Mouse (Mus musculus): ENCODE measurements around the gene Gm12216. TPM values are rescaled to one million over a fixed set of nuclear protein-coding genes. Genes with fewer than 3 reads are reported as not detected.

Gene Gm12216
- polyA plus RNA-seq, 1 experiment from 2014 or later = 0.31 TPM

DNA sequence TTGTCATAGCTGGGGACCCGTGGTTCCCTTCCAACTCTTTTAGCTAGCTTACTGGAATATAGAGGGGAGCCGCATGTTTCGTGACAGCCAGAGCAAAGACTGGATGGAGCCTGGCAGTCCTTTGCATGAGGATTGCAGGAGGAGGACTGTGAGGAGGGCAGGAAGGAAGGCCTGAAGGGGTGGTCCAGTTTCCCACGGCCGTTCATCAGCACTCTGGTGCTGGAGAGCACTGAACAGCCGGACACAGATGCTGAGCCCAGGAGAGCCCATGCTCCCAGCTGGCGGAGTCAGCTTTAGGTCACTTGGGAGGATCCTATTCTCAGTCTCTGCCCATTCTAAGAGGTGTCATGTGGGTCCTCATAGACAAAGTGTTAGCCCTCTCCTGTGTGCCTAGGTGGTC is 77.1 kb downstream of the Gm12216 start:
- no peaks in the 10 kb centered on the region for H3K36me3 ChIP-seq
- no peaks in the 10 kb centered on the region for H3K9me3 ChIP-seq
- no peaks in the 10 kb centered on the region for H3K27me3 ChIP-seq
- H3K27ac ChIP-seq = no peak overlapping the region
- H3K4me1 ChIP-seq (replicated peaks) = no peaks in the 10 kb centered on the region
- ATAC-seq (ENCODE audit: low FRiP score) = no peak
- 91% methylated on average over 7 of the region's 7 CpGs for WGBS
- no peak overlapping the region for H3K4me2 ChIP-seq
- H3K4me3 ChIP-seq = no peak overlapping the region
- H3K9ac ChIP-seq = no peak overlapping the region

DNA sequence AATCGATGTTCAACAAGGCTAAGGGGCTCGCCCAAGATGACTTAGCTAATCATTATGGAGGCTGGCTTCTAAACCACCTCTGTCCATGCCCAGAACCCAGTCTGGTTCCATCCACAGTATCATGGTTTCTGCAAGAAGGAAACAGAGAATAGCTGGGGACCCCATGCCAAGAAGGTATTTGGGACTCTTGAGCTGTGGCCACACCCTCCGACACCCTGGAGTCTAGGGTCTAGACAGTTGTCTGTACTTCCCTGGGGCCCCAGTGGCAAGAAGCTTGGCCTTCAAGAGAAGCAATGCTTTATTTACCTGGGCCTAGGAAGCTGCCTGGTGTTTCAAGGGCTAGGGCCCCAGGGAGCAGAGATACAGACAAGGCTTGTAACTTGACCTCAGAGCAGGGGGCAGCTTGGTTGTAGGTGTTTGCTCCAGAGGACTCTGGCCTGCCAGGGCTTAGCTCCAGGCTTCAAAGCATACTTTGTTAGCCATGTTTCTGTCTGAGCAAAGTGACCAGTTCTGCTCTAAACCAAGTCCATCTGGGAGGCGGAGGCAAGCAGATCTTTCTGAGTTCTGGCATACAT is 77.8 kb downstream of the Gm12216 start:
- no peaks in the 10 kb centered on the region for H3K9me3 ChIP-seq
- no peak overlapping the region for H3K9ac ChIP-seq
- no peaks in the 10 kb centered on the region for H3K27me3 ChIP-seq
- H3K4me1 ChIP-seq (replicated peaks) = no peaks in the 10 kb centered on the region
- no peak overlapping the region for H3K27ac ChIP-seq
- H3K4me2 ChIP-seq = no peak overlapping the region
- ATAC-seq (ENCODE audit: low FRiP score) = no peak
- 92% methylated on average over 4 of the region's 4 CpGs for WGBS
- H3K4me3 ChIP-seq = no peak overlapping the region
- H3K36me3 ChIP-seq = no peaks in the 10 kb centered on the region

DNA sequence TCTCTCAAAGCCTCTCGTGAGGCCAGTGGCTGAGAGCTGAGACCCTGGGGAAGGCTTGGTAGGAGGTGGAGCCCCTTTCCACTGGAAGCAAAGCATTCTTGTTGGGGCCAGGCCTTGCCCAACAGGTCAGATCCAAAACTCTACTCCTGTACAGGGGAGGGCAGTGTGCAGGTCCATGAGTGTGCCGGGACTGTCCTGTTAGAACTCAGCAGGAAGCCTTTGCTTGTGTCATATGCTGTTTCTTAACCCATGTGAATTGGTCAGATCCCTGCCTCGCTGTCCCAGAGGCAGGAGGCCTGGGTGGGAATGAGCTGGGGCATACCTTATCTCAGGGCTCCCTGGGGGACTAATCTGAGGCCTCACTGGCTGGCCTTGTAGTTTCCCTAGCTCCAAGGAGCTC is 78.8 kb downstream of the Gm12216 start:
- 72% methylated on average over 3 of the region's 3 CpGs for WGBS

DNA sequence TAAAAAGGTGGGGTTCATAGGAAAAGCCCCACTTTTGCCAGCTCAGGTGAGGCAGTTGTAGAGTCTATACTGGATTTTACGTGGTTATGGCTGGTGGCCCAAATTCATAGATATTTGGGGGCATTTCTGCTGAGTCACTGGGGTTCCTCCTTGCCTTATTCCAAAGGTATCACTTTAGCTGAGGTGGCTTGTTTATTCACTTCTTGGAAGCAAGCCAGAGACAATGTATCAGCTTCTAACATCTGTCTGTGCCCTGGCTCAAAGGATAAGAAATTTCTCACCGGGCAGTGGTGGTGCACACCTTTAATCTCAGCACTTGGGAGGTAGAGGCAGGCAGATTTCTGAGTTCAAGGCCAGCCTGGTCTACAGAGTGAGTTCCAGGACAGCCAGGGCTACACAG is 79.2 kb downstream of the Gm12216 start:
- no peak overlapping the region for H3K9ac ChIP-seq
- no peak overlapping the region for H3K27ac ChIP-seq
- no peaks in the 10 kb centered on the region for H3K9me3 ChIP-seq
- H3K4me3 ChIP-seq = no peak overlapping the region
- no peaks in the 10 kb centered on the region for H3K4me1 ChIP-seq (replicated peaks)
- no peak for ATAC-seq (ENCODE audit: low FRiP score)
- no peaks in the 10 kb centered on the region for H3K27me3 ChIP-seq
- no peak overlapping the region for H3K4me2 ChIP-seq
- WGBS = 88% methylated on average over 2 of the region's 2 CpGs
- no peaks in the 10 kb centered on the region for H3K36me3 ChIP-seq

More for the DNA sequence above, 78.8 kb downstream of the Gm12216 start:
- Histone ChIP-seq H3K9me3 (no peaks in the 10 kb centered on the region), H3K27me3 (no peaks in the 10 kb centered on the region), H3K4me2 (no peak overlapping the region), H3K36me3 (no peaks in the 10 kb centered on the region), H3K27ac (no peak overlapping the region), H3K9ac (no peak overlapping the region), H3K4me1 (replicated peaks) (no peaks in the 10 kb centered on the region), H3K4me3 (no peak overlapping the region)
- ATAC-seq (ENCODE audit: low FRiP score) = no peak

DNA sequence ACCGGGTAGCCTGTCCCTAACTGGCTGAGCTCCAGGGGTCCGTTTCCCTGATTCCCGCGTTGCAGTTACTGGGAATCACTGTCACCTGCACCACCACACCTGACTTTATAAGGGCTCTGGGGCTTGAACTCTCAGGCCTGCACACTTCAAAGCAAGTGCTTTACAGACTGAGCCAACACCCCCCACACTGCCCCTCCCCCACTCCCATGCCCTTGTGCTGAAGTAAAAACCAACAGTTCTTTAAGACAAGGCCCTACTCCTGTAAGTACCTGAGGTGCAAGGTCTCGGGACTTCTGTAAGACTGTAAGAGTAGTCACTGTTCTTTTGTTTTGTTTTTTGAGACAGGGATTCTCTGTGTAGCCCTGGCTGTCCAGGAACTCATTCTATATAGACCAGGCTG is 80.6 kb downstream of the Gm12216 start:
- no peak overlapping the region for H3K27ac ChIP-seq
- H3K4me1 ChIP-seq (replicated peaks) = no peaks in the 10 kb centered on the region
- ATAC-seq (ENCODE audit: low FRiP score) = no peak
- H3K27me3 ChIP-seq = no peaks in the 10 kb centered on the region
- H3K9ac ChIP-seq = no peak overlapping the region
- no peak overlapping the region for H3K4me2 ChIP-seq
- WGBS = 85% methylated on average over 5 of the region's 5 CpGs
- no peaks in the 10 kb centered on the region for H3K9me3 ChIP-seq
- no peaks in the 10 kb centered on the region for H3K36me3 ChIP-seq
- no peak overlapping the region for H3K4me3 ChIP-seq

DNA sequence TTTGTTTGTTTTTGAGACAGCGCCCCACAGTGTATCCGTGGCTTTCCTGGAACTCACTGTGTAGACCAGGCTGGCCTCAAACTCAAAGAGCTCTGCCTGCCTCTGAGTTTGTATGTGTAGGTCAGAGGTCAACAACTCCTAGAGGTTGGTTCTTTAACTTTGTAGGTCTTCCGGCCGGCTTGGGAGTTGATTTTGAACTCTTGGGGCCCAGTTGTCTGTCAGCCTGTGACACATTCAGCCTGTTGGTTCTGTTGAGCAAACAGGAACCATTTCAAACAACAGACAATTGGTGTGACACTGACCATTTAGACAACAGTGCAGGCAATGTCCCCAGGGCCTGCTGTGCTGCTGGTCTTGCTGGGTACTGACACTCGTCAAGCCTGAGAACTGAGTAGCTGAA is 81.3 kb downstream of the Gm12216 start:
- Histone ChIP-seq H3K27ac (no peak overlapping the region), H3K4me1 (replicated peaks) (no peaks in the 10 kb centered on the region), H3K4me2 (no peak overlapping the region), H3K9ac (no peak overlapping the region), H3K4me3 (no peak overlapping the region), H3K27me3 (0 out of 2 replicates have a peak, but pooled peaks cover under 1% of the 10 kb centered on the region), H3K9me3 (no peaks in the 10 kb centered on the region), H3K36me3 (no peaks in the 10 kb centered on the region)
- no peak for ATAC-seq (ENCODE audit: low FRiP score)
- 73% methylated on average over 5 of the region's 5 CpGs for WGBS

DNA sequence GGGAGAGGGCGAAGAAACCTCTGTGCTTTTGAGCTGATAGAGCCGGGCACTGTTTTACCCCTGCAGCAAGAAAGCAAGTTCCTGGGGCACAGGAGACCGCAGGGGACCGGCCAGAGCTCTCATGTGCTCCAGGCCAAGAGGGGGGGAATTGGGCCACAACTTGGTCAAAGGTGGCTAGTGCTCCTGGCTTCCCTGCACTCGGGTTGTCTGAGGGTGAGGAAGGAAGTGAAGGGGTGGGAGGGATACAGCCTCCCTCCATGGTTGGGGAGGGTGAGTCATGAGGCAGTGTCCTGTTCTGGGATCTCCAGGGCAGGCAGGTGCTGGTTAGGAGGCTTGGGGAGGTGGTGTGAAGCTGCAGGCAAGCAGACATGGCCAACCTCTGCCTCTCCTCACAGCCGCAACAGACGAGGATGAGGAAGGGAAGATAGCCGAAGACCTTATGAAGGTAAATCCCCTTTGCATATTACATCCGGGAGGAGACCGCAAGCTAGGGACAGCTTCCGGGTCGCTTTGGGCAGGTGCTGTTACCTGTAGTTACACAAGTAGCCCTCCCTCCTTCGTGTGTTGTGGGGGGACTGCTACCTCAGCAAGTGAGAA is 84.3 kb downstream of the Gm12216 start:
- no peak for ATAC-seq (ENCODE audit: low FRiP score)
- Histone ChIP-seq H3K4me2 (no peak overlapping the region), H3K27ac (no peak overlapping the region), H3K4me3 (no peak overlapping the region), H3K9ac (no peak overlapping the region), H3K36me3 (no peaks in the 10 kb centered on the region), H3K4me1 (replicated peaks) (peaks cover 6% of the 10 kb centered on the region), H3K9me3 (no peaks in the 10 kb centered on the region), H3K27me3 (peaks cover 21% of the 10 kb centered on the region)
- WGBS = 89% methylated on average over 13 of the region's 13 CpGs

DNA sequence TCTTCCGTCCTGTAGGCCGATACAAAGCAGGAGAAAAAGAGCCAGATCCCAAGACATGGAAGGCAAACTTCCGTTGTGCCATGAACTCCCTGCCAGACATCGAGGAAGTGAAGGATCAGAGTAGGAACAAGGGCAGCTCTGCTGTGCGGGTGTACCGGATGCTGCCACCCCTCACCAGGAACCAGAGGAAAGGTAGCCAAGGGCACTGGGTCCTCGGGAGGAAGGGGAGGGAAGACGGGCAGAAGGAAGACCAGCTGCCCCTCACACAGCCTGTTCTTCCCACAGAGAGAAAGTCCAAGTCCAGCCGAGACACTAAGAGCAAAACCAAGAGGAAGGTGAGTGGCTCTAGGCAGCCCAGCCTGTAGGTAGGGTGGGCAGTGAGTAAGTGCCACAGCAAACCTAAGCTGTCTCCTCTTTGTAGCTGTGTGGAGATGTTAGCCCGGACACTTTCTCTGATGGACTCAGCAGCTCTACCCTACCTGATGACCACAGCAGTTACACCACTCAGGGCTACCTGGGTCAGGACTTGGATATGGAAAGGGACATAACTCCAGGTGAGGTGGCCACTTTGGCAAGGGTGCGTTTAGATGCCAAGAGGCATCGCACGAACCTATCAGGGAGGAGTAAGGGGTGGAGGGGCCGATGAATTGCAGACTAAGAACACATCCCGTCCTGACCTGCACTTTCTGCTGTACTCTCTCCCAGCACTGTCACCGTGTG is 85.3 kb downstream of the Gm12216 start:
- ATAC-seq (ENCODE audit: low FRiP score) = no peak
- Histone ChIP-seq H3K9me3 (no peaks in the 10 kb centered on the region), H3K4me2 (no peak overlapping the region), H3K9ac (no peak overlapping the region), H3K27me3 (peaks cover 28% of the 10 kb centered on the region), H3K36me3 (no peaks in the 10 kb centered on the region), H3K4me1 (replicated peaks) (peaks cover 11% of the 10 kb centered on the region), H3K27ac (no peak overlapping the region), H3K4me3 (no peak overlapping the region)
- WGBS = 89% methylated on average over 16 of the region's 16 CpGs

DNA sequence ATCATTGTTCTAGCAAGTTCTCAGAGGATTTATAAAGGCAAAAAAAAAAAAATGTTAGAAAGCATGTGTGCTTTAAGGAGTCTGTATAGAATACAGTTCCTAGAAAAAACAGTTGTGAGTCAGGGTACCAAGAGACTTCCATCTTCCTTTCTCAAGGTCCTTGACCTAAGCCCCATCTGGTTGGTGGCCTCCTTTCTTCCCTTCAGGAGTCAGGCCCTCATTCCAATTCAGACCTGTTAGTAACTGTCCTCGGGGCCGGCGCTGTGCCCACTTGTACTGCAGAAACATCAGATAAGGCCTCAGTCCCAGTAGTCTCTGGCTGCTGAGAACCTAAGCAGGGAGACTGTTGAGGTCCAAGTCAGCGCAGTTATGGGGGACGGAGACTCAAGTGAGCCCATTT is 86.0 kb downstream of the Gm12216 start, which contains the start of gene Gm17334:
Gene Gm17334, minus strand, starts transcription at position 101 of the 400 bp plus-strand sequence.
- 90% methylated on average over 5 of the region's 5 CpGs for WGBS
- Histone ChIP-seq H3K9me3 (no peaks in the 10 kb centered on the region), H3K4me1 (replicated peaks) (peaks cover 11% of the 10 kb centered on the region), H3K27ac (no peak within 1 kb of the TSS), H3K27me3 (peaks cover 35% of the 10 kb centered on the region), H3K4me2 (no peak within 1 kb of the TSS), H3K36me3 (no peaks in the 10 kb centered on the region), H3K4me3 (no peak within 1 kb of the TSS), H3K9ac (no peak within 1 kb of the TSS)
- ATAC-seq (ENCODE audit: low FRiP score) = no peak

DNA sequence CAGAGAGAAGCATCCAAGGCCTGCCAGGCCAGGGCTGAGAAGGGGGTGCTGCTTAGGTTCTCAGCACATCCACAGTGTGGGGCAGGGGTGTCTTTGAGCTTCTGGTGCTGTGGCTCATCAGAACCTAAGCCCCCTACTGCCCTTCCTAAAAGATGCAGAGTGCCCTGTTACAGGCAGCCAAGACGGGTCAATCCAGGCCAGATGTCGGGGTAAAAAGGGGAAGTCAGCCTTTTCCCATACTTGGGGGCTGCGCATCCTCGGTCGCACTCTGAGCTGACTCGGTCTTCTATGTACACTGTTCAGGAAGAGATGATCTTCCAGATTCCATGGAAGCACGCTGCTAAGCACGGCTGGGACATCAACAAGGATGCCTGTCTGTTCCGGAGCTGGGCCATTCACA is 86.5 kb downstream of the Gm12216 start:
- Histone ChIP-seq H3K36me3 (no peaks in the 10 kb centered on the region), H3K4me2 (no peak overlapping the region), H3K4me3 (no peak overlapping the region), H3K27me3 (peaks cover 37% of the 10 kb centered on the region), H3K9ac (no peak overlapping the region), H3K4me1 (replicated peaks) (peaks cover 11% of the 10 kb centered on the region), H3K9me3 (no peaks in the 10 kb centered on the region), H3K27ac (no peak overlapping the region)
- WGBS = 86% methylated on average over 9 of the region's 9 CpGs
- no peak for ATAC-seq (ENCODE audit: low FRiP score)

DNA sequence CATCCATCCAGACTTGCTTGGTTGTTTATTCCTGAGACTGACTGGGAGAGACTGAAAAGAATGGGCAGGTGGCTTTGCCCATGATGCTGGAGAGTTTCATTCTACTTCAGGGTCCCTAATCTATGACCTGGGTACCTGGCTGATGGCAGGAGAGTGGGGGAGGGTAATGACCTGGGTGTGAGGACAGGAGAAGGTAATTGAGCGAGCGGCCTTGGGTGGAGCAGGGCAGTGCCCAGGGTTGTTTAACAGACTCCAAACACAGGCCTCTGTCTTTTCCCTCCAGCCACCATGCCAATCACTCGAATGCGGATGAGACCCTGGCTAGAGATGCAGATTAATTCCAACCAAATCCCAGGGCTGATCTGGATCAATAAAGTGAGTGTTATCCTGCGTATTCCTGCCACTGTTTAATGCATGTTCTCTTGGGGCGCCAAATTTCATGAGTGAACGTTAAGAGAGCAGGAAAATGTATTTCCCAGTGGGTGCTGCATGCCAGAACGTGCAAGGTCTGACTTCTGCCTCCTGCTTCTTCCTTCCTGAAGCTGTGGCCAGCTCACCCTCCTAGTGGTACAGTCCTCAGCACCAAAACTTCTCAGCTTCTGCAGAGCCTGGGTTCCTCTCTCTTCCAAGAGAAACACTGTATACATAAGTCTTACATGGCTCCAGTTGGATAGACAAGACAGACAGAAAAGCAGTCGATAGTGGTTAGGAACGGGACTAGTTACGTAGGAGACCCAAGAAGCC is 87.9 kb downstream of the Gm12216 start:
- H3K4me3 ChIP-seq = peak overlapping the region; percentile 74; the same call in 1 of the 2 replicates

DNA sequence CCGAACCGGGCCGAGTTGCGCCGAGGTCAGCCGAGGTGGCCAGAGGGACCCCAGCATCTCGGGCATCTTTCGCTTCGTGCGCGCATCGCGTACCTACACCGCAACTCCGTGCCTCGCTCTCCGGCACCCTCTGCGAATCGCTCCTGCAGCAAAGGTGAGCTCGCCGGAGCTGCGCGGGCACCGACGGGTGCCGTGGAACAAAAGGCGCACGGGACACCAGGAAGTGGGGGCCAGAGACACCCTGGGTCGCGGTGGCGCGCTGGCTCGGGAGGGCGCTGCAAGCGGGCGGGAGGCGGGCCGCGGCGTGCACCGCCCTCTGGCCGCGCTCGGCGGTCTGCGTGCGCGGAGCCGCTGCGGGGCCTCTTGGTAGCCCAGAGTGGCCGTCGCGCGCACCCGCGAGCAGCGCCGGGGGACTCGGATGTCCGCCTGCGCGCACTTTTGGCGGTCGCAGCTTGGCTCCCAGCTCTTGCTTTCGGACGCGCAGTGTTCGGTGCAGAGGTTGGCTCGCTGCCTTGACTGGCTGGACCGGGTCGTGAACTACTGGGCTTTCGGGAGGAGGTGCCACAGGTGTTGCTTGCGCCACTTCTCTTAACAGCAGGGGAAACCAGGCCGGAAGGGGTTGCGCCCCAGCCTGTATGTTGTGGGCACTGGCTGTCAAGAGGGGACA is 88.8 kb downstream of the Gm12216 start:
- Histone ChIP-seq H3K4me3 (peak overlapping the region; percentile 74), H3K4me2 (peak overlapping the region; percentile 97), H3K36me3 (no peaks in the 10 kb centered on the region), H3K9ac (peak overlapping the region; percentile 78), H3K9me3 (no peaks in the 10 kb centered on the region), H3K4me1 (replicated peaks) (peaks cover 11% of the 10 kb centered on the region), H3K27me3 (peaks cover 50% of the 10 kb centered on the region), H3K27ac (no peak overlapping the region)
- ATAC-seq (ENCODE audit: low FRiP score) = peak; percentile 85
- under 1% methylated on average over 75 of the region's 75 CpGs for WGBS

More for the DNA sequence above, 87.9 kb downstream of the Gm12216 start:
- Histone ChIP-seq H3K4me2 (peak overlapping the region; percentile 97), H3K36me3 (no peaks in the 10 kb centered on the region), H3K27me3 (peaks cover 46% of the 10 kb centered on the region), H3K9ac (no peak overlapping the region; the same call in 1 of the 2 replicates), H3K4me1 (replicated peaks) (peaks cover 11% of the 10 kb centered on the region), H3K27ac (no peak overlapping the region), H3K9me3 (no peaks in the 10 kb centered on the region)
- ATAC-seq (ENCODE audit: low FRiP score) = no peak
- 82% methylated on average over 11 of the region's 11 CpGs for WGBS
